Mouse (Mus musculus): ENCODE data around the gene Slamf9. TPM values are rescaled to one million over a fixed set of nuclear protein-coding genes. Genes with fewer than 3 reads are reported as not detected.

The Slamf9 gene
- polyA plus RNA-seq, 1 experiment from 2014 or later: 5.3 TPM

DNA sequence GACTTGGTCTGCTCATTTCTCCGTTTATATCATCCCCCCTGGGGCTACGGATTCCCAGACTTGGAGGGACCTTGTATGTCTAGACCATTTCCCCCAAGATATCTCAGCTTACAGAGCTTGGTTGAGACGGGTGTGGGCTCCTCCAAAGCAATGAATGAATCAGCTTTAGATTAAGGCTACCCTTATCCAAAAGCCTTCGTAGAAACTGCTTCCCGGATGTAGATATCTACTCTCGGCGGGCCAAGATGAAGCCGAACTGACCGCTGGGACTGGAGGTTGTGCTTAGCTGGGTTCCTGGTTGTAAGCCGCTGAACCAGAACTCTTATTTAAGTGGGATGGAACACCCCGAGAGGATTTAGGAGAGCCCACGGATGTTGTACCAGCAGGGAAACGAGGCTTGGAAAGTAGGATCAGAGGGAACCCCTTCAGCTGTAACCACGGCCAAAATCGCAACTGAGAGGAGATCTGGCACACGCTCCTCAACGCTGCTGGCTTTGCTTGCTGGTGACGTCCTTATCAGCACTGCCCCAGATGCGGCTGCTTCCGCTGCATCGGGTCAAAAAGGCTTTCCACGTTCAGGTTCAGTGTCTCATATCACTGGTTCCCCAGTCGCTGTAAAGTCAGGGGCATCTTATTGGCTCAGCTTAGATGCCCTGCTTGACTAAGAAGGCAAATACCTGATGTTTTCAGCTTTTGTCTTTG is 51.4 kb downstream of the Slamf9 start:
- peak; percentile 77 for DNase-seq (ENCODE audit: low spot score)
- whole genome bisulfite sequencing: 45% methylated on average over 23 of the region's 23 CpGs
- Histone ChIP-seq H3K4me1 (ENCODE audit: insufficient read depth, low read depth, low read length) (peaks cover 25% of the 10 kb centered on the region), H3K4me3 (ENCODE audit: low read depth, low read length) (peak overlapping the region; percentile 0; the same call in 1 of the 2 replicates), H3K9ac (replicated peaks; ENCODE audit: low read depth) (no peak overlapping the region), H3K27me3 (replicated peaks; ENCODE audit: insufficient read depth, low read length) (no peaks in the 10 kb centered on the region), H3K27ac (ENCODE audit: low read length) (peak overlapping the region; percentile 86), H3K36me3 (ENCODE audit: insufficient read depth, low read length) (no peaks in the 10 kb centered on the region), H3K9me3 (ENCODE audit: low read length) (no peaks in the 10 kb centered on the region), H3K4me2 (replicated peaks; ENCODE audit: low read depth, low read length) (peak overlapping the region; percentile 31)
- TF ChIP-seq EP300 (IDR thresholded peaks at IDR 0.05) (peak; percentile 76), CTCF (IDR thresholded peaks at IDR 0.05) (no peak)
- ATAC-seq: peak; percentile 20

DNA sequence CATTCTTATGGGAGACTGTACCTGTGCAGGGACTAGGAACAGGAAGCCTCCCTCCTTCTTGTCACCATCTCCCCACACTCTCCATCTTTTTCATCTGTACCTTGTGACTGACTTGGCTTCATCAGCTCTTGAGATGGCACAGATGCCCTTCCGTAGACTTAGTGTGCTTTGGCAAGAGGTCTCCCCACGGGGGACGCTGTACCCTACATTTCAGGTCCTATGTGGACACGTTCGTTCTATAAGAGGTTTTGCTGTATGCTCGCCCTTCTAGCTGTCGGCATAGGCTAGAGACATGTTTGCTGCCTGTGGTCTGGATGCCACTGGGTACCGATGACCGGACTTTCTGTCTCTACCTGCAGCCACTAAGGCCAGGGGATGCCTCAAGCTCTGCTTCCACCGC is 52.3 kb downstream of the Slamf9 start:
- Histone ChIP-seq H3K36me3 (ENCODE audit: insufficient read depth, low read length) (no peaks in the 10 kb centered on the region), H3K27ac (ENCODE audit: low read length) (no peak overlapping the region), H3K4me3 (ENCODE audit: low read depth, low read length) (no peak overlapping the region), H3K27me3 (replicated peaks; ENCODE audit: insufficient read depth, low read length) (no peaks in the 10 kb centered on the region), H3K9me3 (ENCODE audit: low read length) (no peaks in the 10 kb centered on the region), H3K4me1 (ENCODE audit: insufficient read depth, low read depth, low read length) (peaks cover 25% of the 10 kb centered on the region), H3K9ac (replicated peaks; ENCODE audit: low read depth) (no peak overlapping the region), H3K4me2 (replicated peaks; ENCODE audit: low read depth, low read length) (no peak overlapping the region)
- no peak for ATAC-seq
- WGBS: 94% methylated on average over 10 of the region's 10 CpGs
- TF ChIP-seq CTCF (IDR thresholded peaks at IDR 0.05) (no peak), EP300 (IDR thresholded peaks at IDR 0.05) (no peak)
- DNase-seq (ENCODE audit: low spot score): no peak

Other genes with a start within 250 kb of the Slamf9 start
- 0.04 and 0.05 TPM in 2 replicates for gene Atp1a4, start 216.9 kb upstream of the Slamf9 start, polyA plus RNA-seq (2015; fragmentation: Nextera tagmentation; extraction: Ambion mirVana)
- gene Igsf8, start 213.7 kb upstream of the Slamf9 start, polyA plus RNA-seq (2015; fragmentation: Nextera tagmentation; extraction: Ambion mirVana): 30.0 and 32.4 TPM in 2 replicates
- gene Atp1a2, start 177.3 kb upstream of the Slamf9 start, polyA plus RNA-seq (2015; fragmentation: Nextera tagmentation; extraction: Ambion mirVana): 15.3 and 17.0 TPM in 2 replicates
- gene Kcnj9, start 146.0 kb upstream of the Slamf9 start, polyA plus RNA-seq (2015; fragmentation: Nextera tagmentation; extraction: Ambion mirVana): not detected in 2 replicates
- 0.04 TPM in 2 replicates for gene Kcnj10, start 134.1 kb upstream of the Slamf9 start, polyA plus RNA-seq (2015; fragmentation: Nextera tagmentation; extraction: Ambion mirVana)
- gene Pigm, start 98.8 kb upstream of the Slamf9 start, polyA plus RNA-seq (2015; fragmentation: Nextera tagmentation; extraction: Ambion mirVana): 3.5 and 3.9 TPM in 2 replicates
- 1.1 and 1.3 TPM in 2 replicates for gene Igsf9, start 6.4 kb downstream of the Slamf9 start, polyA plus RNA-seq (2015; fragmentation: Nextera tagmentation; extraction: Ambion mirVana)
- gene Tagln2, start 24.7 kb downstream of the Slamf9 start, polyA plus RNA-seq (2015; fragmentation: Nextera tagmentation; extraction: Ambion mirVana): 739 and 823 TPM in 2 replicates
- 12.2 and 13.1 TPM in 2 replicates for gene Cfap45, start 45.4 kb downstream of the Slamf9 start, polyA plus RNA-seq (2015; fragmentation: Nextera tagmentation; extraction: Ambion mirVana)
- 0.39 and 0.44 TPM in 2 replicates for gene Vsig8, start 80.6 kb downstream of the Slamf9 start, polyA plus RNA-seq (2015; fragmentation: Nextera tagmentation; extraction: Ambion mirVana)
- gene Slamf8, start 115.2 kb downstream of the Slamf9 start, polyA plus RNA-seq (2015; fragmentation: Nextera tagmentation; extraction: Ambion mirVana): 0.07 and 0.19 TPM in 2 replicates
- not detected in 2 replicates for gene Fcrl6, start 127.2 kb downstream of the Slamf9 start, polyA plus RNA-seq (2015; fragmentation: Nextera tagmentation; extraction: Ambion mirVana)
- gene Dusp23, start 157.6 kb downstream of the Slamf9 start, polyA plus RNA-seq (2015; fragmentation: Nextera tagmentation; extraction: Ambion mirVana): 18.6 and 21.8 TPM in 2 replicates
- gene Crp, start 222.7 kb downstream of the Slamf9 start, polyA plus RNA-seq (2015; fragmentation: Nextera tagmentation; extraction: Ambion mirVana): 0.07 TPM in 1 of 2 replicates, not detected in the other

Data from lung, postnatal 0 days (tissue).